In the genomic region with DNA sequence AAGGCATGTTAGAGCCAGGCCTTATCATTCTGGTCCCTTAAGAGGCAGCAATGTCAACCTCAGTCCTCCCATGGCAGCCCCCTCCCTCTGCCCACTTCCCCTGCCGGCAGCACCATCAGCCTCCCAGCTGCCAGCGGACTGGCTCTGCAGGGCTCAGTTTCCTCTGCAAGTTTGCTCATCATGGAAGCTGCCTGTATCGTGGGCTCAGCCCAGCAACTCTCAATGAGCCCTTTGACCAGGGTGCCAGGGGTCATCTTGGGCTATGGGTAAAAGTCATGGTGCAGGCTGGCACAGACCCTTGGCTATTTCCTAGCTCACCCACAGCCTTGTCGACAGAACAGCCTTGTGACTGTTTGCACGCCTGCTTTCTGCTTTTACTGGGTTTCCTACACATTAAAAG, we compare ENCODE assay signal across 28 mouse cellular contexts. TPM values are rescaled to one million over a fixed set of nuclear protein-coding genes. Genes with fewer than 3 reads are reported as not detected.
DNase-seq lines count a peak whose midpoint lies in the region; ATAC-seq and TF ChIP-seq lines count a peak whose summit lies in the region.
"Had no signal": no experiment of that assay in that cellular context is flagged by ENCODE, and none has a peak within 500 bp of the region (broad histone marks: within the 10 kb centered on the region; RNA-seq: fewer than 3 reads in every experiment).

No protein-coding gene starts in this region.

- H3K4me2 ChIP-seq in heart, embryonic 12.5 days, result peak overlapping the region; percentile 30; the same call in 1 of the 2 replicates
- H3K4me2 ChIP-seq: embryonic facial prominence, embryonic 12.5 days; hindbrain, embryonic 14.5 days; kidney, embryonic 15.5 days; limb, embryonic 15.5 days; liver, embryonic 13.5 days; midbrain, embryonic 13.5 days; stomach, embryonic 15.5 days had no signal

- no peaks in the 10 kb centered on the region for H3K36me3 ChIP-seq in heart, embryonic 12.5 days
- H3K36me3 ChIP-seq: embryonic facial prominence, embryonic 12.5 days; kidney, embryonic 15.5 days; limb, embryonic 10.5 days; limb, embryonic 15.5 days; liver, embryonic 13.5 days; stomach, embryonic 15.5 days had no signal

- no peaks in the 10 kb centered on the region for H3K27me3 ChIP-seq in heart, embryonic 12.5 days (replicated peaks)
- H3K27me3 ChIP-seq: embryonic facial prominence, embryonic 12.5 days; kidney, embryonic 15.5 days; limb, embryonic 15.5 days; midbrain, embryonic 13.5 days; stomach, embryonic 15.5 days had no signal

- 42% methylated on average over 5 of the region's 5 CpGs for WGBS in heart, embryonic 12.5 days

- TF ChIP-seq CTCF in gastrocnemius, adult 2 months (IDR thresholded peaks at IDR 0.05), result no peak
- no peak for TF ChIP-seq CTCF in layer of hippocampus, adult 2 months (conservative IDR thresholded peaks at IDR 0.05)

- ATAC-seq in heart, embryonic 12.5 days (ENCODE audit: insufficient number of reproducible peaks, low FRiP score), result no peak
- 0 out of 2 replicates have a peak, but pooled peaks have one; percentile 35 for ATAC-seq in megakaryocyte progenitor cell, adult 5-6 weeks (replicated peaks; ENCODE audit: poor library complexity)
- ATAC-seq: forebrain, embryonic 14.5 days; inflammation-experienced regulatory T-cells, adult 6 months; lung, postnatal 0 days; midbrain, embryonic 13.5 days; Patski had no signal

- H3K9ac ChIP-seq in heart, embryonic 12.5 days, result 0 out of 2 replicates have a peak overlapping the region, but pooled peaks have one; percentile 16
- H3K9ac ChIP-seq: embryonic facial prominence, embryonic 12.5 days; hindbrain, embryonic 14.5 days; kidney, embryonic 15.5 days; limb, embryonic 15.5 days; liver, embryonic 13.5 days; midbrain, embryonic 13.5 days; stomach, embryonic 15.5 days had no signal

- H3K4me1 ChIP-seq in heart, embryonic 12.5 days (replicated peaks), result peaks cover 56% of the 10 kb centered on the region
- H3K4me1 ChIP-seq: embryonic facial prominence, embryonic 12.5 days; kidney, embryonic 15.5 days; liver, embryonic 13.5 days had no signal

- intact Hi-C loops in gastrocnemius, adult 2 months (cut with DNase I), result loop anchor here (5.0 kb wide), 1 partner anchor 37 kb away; no protein-coding TSS in a partner anchor
- intact Hi-C loops in gastrocnemius, postnatal 14 days (cut with DNase I; ENCODE audit: low total_unique reads), result no loop called here

- DNase-seq in gastrocnemius, adult 2 months, result no peak
- no peak for DNase-seq in gastrocnemius, postnatal 14 days
- no peak for DNase-seq in heart, postnatal 4 days
- DNase-seq in layer of hippocampus, adult 2 months (ENCODE audit: low spot score in 2 of 2), result no peak
- no peak for DNase-seq in layer of hippocampus, postnatal 14 days (ENCODE audit: low spot score in 2 of 2)
- DNase-seq: adrenal gland, postnatal 10 days; cerebellum, postnatal 36 days; embryo, embryonic 11 days; gastrocnemius, postnatal 36 days; kidney, adult 11 months; kidney, postnatal 25 days; liver, embryonic 13.5 days; lung, adult 18-20 months; retina, postnatal 1 day; right cerebral cortex, postnatal 14 days had no signal

- H3K9me3 ChIP-seq in heart, embryonic 12.5 days (replicated peaks), result no peaks in the 10 kb centered on the region
- H3K9me3 ChIP-seq: embryonic facial prominence, embryonic 12.5 days; kidney, embryonic 15.5 days; limb, embryonic 10.5 days; limb, embryonic 15.5 days; liver, embryonic 13.5 days; midbrain, embryonic 13.5 days; stomach, embryonic 15.5 days had no signal

- 0 out of 2 replicates have a peak overlapping the region, but pooled peaks have one; percentile 2 for H3K27ac ChIP-seq in gastrocnemius, adult 2 months
- peak overlapping the region; percentile 80 for H3K27ac ChIP-seq in heart, embryonic 12.5 days (ENCODE audit: poor library complexity, severe bottlenecking)
- peak overlapping the region; percentile 39; the same call in 1 of the 2 replicates for H3K27ac ChIP-seq in layer of hippocampus, adult 2 months
- H3K27ac ChIP-seq: embryonic facial prominence, embryonic 12.5 days; hindbrain, embryonic 14.5 days; kidney, embryonic 15.5 days; limb, embryonic 10.5 days; limb, embryonic 15.5 days; liver, embryonic 13.5 days; midbrain, embryonic 13.5 days; stomach, embryonic 15.5 days had no signal

- no peak overlapping the region for H3K4me3 ChIP-seq in gastrocnemius, adult 2 months
- no peak overlapping the region for H3K4me3 ChIP-seq in heart, embryonic 12.5 days
- H3K4me3 ChIP-seq in layer of hippocampus, adult 2 months, result no peak overlapping the region
- H3K4me3 ChIP-seq: embryonic facial prominence, embryonic 12.5 days; kidney, embryonic 15.5 days; limb, embryonic 10.5 days; limb, embryonic 15.5 days; liver, embryonic 13.5 days; midbrain, embryonic 13.5 days; stomach, embryonic 15.5 days had no signal

RNA-seq across cellular contexts. Expression of a gene that starts 14.4 kb away (rescaled TPM):
- 1 to 10 TPM; 5.5 to 8.3 TPM for total RNA-seq in gastrocnemius, adult 2 months (2021)
- 1 to 10 TPM; 3.1 to 4.4 TPM for total RNA-seq in gastrocnemius, postnatal 14 days (2021)
- polyA plus RNA-seq in heart, embryonic 12.5 days (2016; fragmentation: Nextera tagmentation; extraction: Ambion mirVana), result 13.5 and 13.8 TPM in 2 replicates
- total RNA-seq in heart, postnatal 4 days (2021), result 1 to 10 TPM; 8.4 to 9.6 TPM
- 100 to 1,000 TPM in 1 of 2 experiments, 10 to 100 TPM in 1; 91.8 to 104 TPM for total RNA-seq in layer of hippocampus, adult 2 months (2021)
- total RNA-seq in layer of hippocampus, postnatal 14 days (2021), result 100 to 1,000 TPM; 108 to 115 TPM
- total RNA-seq in megakaryocyte progenitor cell, adult 5-6 weeks (2015), result 0.24 and 0.30 TPM in 2 replicates
- total RNA-seq in megakaryocyte progenitor cell, adult 5-6 weeks (2017), result 0.41 and 1.9 TPM in 2 replicates

RNA-seq across cellular contexts. Expression of a gene that starts 58.0 kb away (rescaled TPM):
- total RNA-seq in gastrocnemius, adult 2 months (2021), result 10 to 100 TPM; 30.9 to 38.3 TPM
- total RNA-seq in gastrocnemius, postnatal 14 days (2021), result 10 to 100 TPM; 13.3 to 14.5 TPM
- polyA plus RNA-seq in heart, embryonic 12.5 days (2016; fragmentation: Nextera tagmentation; extraction: Ambion mirVana), result 10.1 and 10.6 TPM in 2 replicates
- total RNA-seq in heart, postnatal 4 days (2021), result 1 to 10 TPM; 8.2 to 9.4 TPM
- total RNA-seq in layer of hippocampus, adult 2 months (2021), result 10 to 100 TPM; 80.0 to 82.8 TPM
- total RNA-seq in layer of hippocampus, postnatal 14 days (2021), result 10 to 100 TPM; 68.7 to 77.1 TPM
- 5.5 and 10.2 TPM in 2 replicates for total RNA-seq in megakaryocyte progenitor cell, adult 5-6 weeks (2015)
- total RNA-seq in megakaryocyte progenitor cell, adult 5-6 weeks (2017), result 4.8 and 6.7 TPM in 2 replicates

Comparison
In these comparisons a context has a peak if more than half of its experiments do, and no peak if none do; other contexts are left out.
1. H3K27ac ChIP-seq: peak in every context shown above with its lines; median percentile 80 in heart, embryonic 12.5 days; 39 in layer of hippocampus, adult 2 months; 2 in gastrocnemius, adult 2 months.
2. RNA of a gene that starts 14.4 kb away (total RNA-seq): 108 to 115 TPM in layer of hippocampus, postnatal 14 days and 91.8 to 104 TPM in layer of hippocampus, adult 2 months; 8.4 to 9.6 TPM in heart, postnatal 4 days, 5.5 to 8.3 TPM in gastrocnemius, adult 2 months, 3.1 to 4.4 TPM in gastrocnemius, postnatal 14 days and 0.24 to 1.9 TPM in megakaryocyte progenitor cell, adult 5-6 weeks; every median in the first group is over 4 times any median in the second.